Mouse (Mus musculus) heart, embryonic 12.5 days (tissue): ENCODE measurements at regions not wholly inside any gene's neighbourhood (a gene's known extent, or its start where the extent isn't known, plus 50 kb on each side); places are given as distances from the start of the nearest gene placed in this dataset.

Experiments
- ATAC-seq: fragments of 200-750 bp; cut with Nextera tagmentation; 2 replicates; pipeline ENCODE4 v1.8.0; 2017; ENCODE audit warnings: moderate TSS enrichment, moderate library complexity; ENCODE audit not compliant: insufficient number of reproducible peaks, low FRiP score
- H3K27ac ChIP-seq: fragments of 300-500 bp; sonication (generic); 2 replicates; pipeline ENCODE4 v1.5.1; 2016; ENCODE audit warnings: mild to moderate bottlenecking, moderate library complexity; ENCODE audit not compliant: poor library complexity, severe bottlenecking
- H3K27me3 ChIP-seq: fragments of 300-500 bp; sonication (generic); replicated peaks from 2 replicates; pipeline ENCODE4 v1.6.1; 2016; ENCODE audit warnings: mild to moderate bottlenecking, moderate library complexity
- H3K36me3 ChIP-seq: fragments of 300-500 bp; sonication (generic); 2 replicates; pipeline ENCODE4 v1.6.1; 2016; ENCODE audit warnings: mild to moderate bottlenecking, moderate library complexity
- H3K4me1 ChIP-seq: fragments of 300-500 bp; sonication (generic); replicated peaks from 2 replicates; pipeline ENCODE4 v1.6.1; 2016; ENCODE audit warnings: mild to moderate bottlenecking
- H3K4me2 ChIP-seq: fragments of 300-500 bp; sonication (generic); 2 replicates; pipeline ENCODE4 v1.6.1; 2016; ENCODE audit warnings: mild to moderate bottlenecking, moderate library complexity
- H3K4me3 ChIP-seq: fragments of 300-500 bp; sonication (generic); 2 replicates; pipeline ENCODE4 v1.5.1; 2016; ENCODE audit warnings: mild to moderate bottlenecking
- H3K9ac ChIP-seq: fragments of 300-500 bp; sonication (generic); 2 replicates; pipeline ENCODE4 v1.6.1; 2016; ENCODE audit warnings: mild to moderate bottlenecking, moderate library complexity
- H3K9me3 ChIP-seq: fragments of 300-500 bp; sonication (generic); replicated peaks from 2 replicates; pipeline ENCODE4 v1.6.1; 2016; ENCODE audit warnings: mild to moderate bottlenecking, moderate library complexity
- WGBS: fragments of 180-500 bp; shearing (Covaris S2); methylation state at CpG from one replicate; pipeline ENCODE4 v1.1.7; 2016; 5-methylcytosine and 5-hydroxymethylcytosine counted together

- Histone ChIP-seq H3K9me3 (no peaks in the 10 kb centered on the region), H3K36me3 (no peaks in the 10 kb centered on the region)
- WGBS, result 74% methylated on average over 13 of the region's 13 CpGs
Measured at GRCm38 (mm10) chr3:52600581-52600980, 332.4 kb downstream of the Foxo1 start.

GRCm38 (mm10) chr3:52600146-52600545 is 332.0 kb downstream of the Foxo1 start:
- WGBS, result 87% methylated on average over 4 of the region's 4 CpGs
- Histone ChIP-seq H3K4me2 (no peak overlapping the region), H3K27ac (no peak overlapping the region), H3K4me3 (no peak overlapping the region), H3K9me3 (no peaks in the 10 kb centered on the region), H3K36me3 (no peaks in the 10 kb centered on the region), H3K27me3 (no peaks in the 10 kb centered on the region), H3K9ac (no peak overlapping the region), H3K4me1 (peaks cover 5% of the 10 kb centered on the region; the same call in 1 of the 2 replicates)
- ATAC-seq, result no peak

More at GRCm38 (mm10) chr3:52600581-52600980, 332.4 kb downstream of the Foxo1 start:
- H3K4me1 ChIP-seq, result peaks cover 5% of the 10 kb centered on the region; the same call in 1 of the 2 replicates
- no peak overlapping the region for H3K9ac ChIP-seq
- no peak overlapping the region for H3K4me3 ChIP-seq
- no peak overlapping the region for H3K27ac ChIP-seq
- no peak overlapping the region for H3K4me2 ChIP-seq
- no peak for ATAC-seq
- H3K27me3 ChIP-seq, result no peaks in the 10 kb centered on the region

GRCm38 (mm10) chr3:52586418-52586817 is 318.3 kb downstream of the Foxo1 start:
- WGBS, result 80% methylated on average over 4 of the region's 4 CpGs
- no peaks in the 10 kb centered on the region for H3K9me3 ChIP-seq
- H3K9ac ChIP-seq, result no peak overlapping the region
- H3K27ac ChIP-seq, result no peak overlapping the region
- no peak for ATAC-seq
- no peaks in the 10 kb centered on the region for H3K36me3 ChIP-seq
- peaks cover 4% of the 10 kb centered on the region; the same call in 1 of the 2 replicates for H3K4me1 ChIP-seq
- no peak overlapping the region for H3K4me3 ChIP-seq
- no peaks in the 10 kb centered on the region for H3K27me3 ChIP-seq
- no peak overlapping the region for H3K4me2 ChIP-seq

GRCm38 (mm10) chr3:52579917-52580316 is 311.8 kb downstream of the Foxo1 start:
- ATAC-seq, result no peak
- H3K27me3 ChIP-seq, result no peaks in the 10 kb centered on the region; the same call in 1 of the 2 replicates
- 71% methylated on average over 3 of the region's 3 CpGs for WGBS
- no peaks in the 10 kb centered on the region for H3K9me3 ChIP-seq
- no peak overlapping the region for H3K4me3 ChIP-seq
- no peaks in the 10 kb centered on the region for H3K36me3 ChIP-seq
- no peak overlapping the region for H3K9ac ChIP-seq
- no peak overlapping the region for H3K4me2 ChIP-seq
- no peak overlapping the region for H3K27ac ChIP-seq
- peaks cover 4% of the 10 kb centered on the region; the same call in 1 of the 2 replicates for H3K4me1 ChIP-seq

- H3K4me1 ChIP-seq, result peaks cover 4% of the 10 kb centered on the region; the same call in 1 of the 2 replicates
- no peaks in the 10 kb centered on the region; the same call in 1 of the 2 replicates for H3K27me3 ChIP-seq
- no peak for ATAC-seq
- H3K4me2 ChIP-seq, result no peak overlapping the region
- H3K9me3 ChIP-seq, result no peaks in the 10 kb centered on the region
- WGBS, result 80% methylated on average over 3 of the region's 3 CpGs
- no peak overlapping the region for H3K4me3 ChIP-seq
- no peak overlapping the region for H3K27ac ChIP-seq
- H3K36me3 ChIP-seq, result no peaks in the 10 kb centered on the region
- no peak overlapping the region for H3K9ac ChIP-seq
Measured at GRCm38 (mm10) chr3:52579096-52579495, 311.0 kb downstream of the Foxo1 start.

- Histone ChIP-seq H3K4me3 (no peak overlapping the region), H3K27me3 (no peaks in the 10 kb centered on the region; the same call in 1 of the 2 replicates), H3K4me1 (no peaks in the 10 kb centered on the region), H3K9ac (no peak overlapping the region), H3K9me3 (no peaks in the 10 kb centered on the region), H3K27ac (no peak overlapping the region), H3K36me3 (no peaks in the 10 kb centered on the region), H3K4me2 (no peak overlapping the region)
- ATAC-seq, result no peak
- 68% methylated on average over 6 of the region's 6 CpGs for WGBS
Measured at GRCm38 (mm10) chr3:52576703-52577244, 308.6 kb downstream of the Foxo1 start.

- Histone ChIP-seq H3K36me3 (no peaks in the 10 kb centered on the region), H3K9ac (no peak overlapping the region), H3K9me3 (no peaks in the 10 kb centered on the region), H3K27me3 (0 out of 2 replicates have a peak, but pooled peaks cover 2% of the 10 kb centered on the region), H3K27ac (no peak overlapping the region), H3K4me1 (no peaks in the 10 kb centered on the region), H3K4me3 (no peak overlapping the region), H3K4me2 (no peak overlapping the region)
- ATAC-seq, result no peak
- WGBS, result 80% methylated on average over 8 of the region's 8 CpGs
Measured at GRCm38 (mm10) chr3:52575237-52575798, 307.2 kb downstream of the Foxo1 start.

- no peaks in the 10 kb centered on the region for H3K9me3 ChIP-seq
- H3K27me3 ChIP-seq, result 0 out of 2 replicates have a peak, but pooled peaks cover 3% of the 10 kb centered on the region
- H3K27ac ChIP-seq, result no peak overlapping the region
- 67% methylated on average over 6 of the region's 6 CpGs for WGBS
- H3K4me2 ChIP-seq, result no peak overlapping the region
- H3K9ac ChIP-seq, result no peak overlapping the region
- no peaks in the 10 kb centered on the region for H3K36me3 ChIP-seq
- H3K4me1 ChIP-seq, result no peaks in the 10 kb centered on the region
- ATAC-seq, result no peak
- H3K4me3 ChIP-seq, result no peak overlapping the region
Measured at GRCm38 (mm10) chr3:52574341-52574740, 306.2 kb downstream of the Foxo1 start.

GRCm38 (mm10) chr3:52573806-52574205 is 305.7 kb downstream of the Foxo1 start:
- Histone ChIP-seq H3K4me1 (no peaks in the 10 kb centered on the region), H3K4me3 (no peak overlapping the region), H3K27ac (no peak overlapping the region), H3K36me3 (no peaks in the 10 kb centered on the region), H3K4me2 (no peak overlapping the region), H3K27me3 (0 out of 2 replicates have a peak, but pooled peaks cover 3% of the 10 kb centered on the region), H3K9ac (no peak overlapping the region), H3K9me3 (no peaks in the 10 kb centered on the region)
- WGBS, result 81% methylated on average over 6 of the region's 6 CpGs
- ATAC-seq, result no peak

GRCm38 (mm10) chr3:52572514-52573485 is 304.7 kb downstream of the Foxo1 start:
- Histone ChIP-seq H3K36me3 (no peaks in the 10 kb centered on the region), H3K9ac (no peak overlapping the region), H3K4me3 (no peak overlapping the region), H3K4me2 (no peak overlapping the region), H3K27ac (no peak overlapping the region), H3K9me3 (no peaks in the 10 kb centered on the region), H3K27me3 (0 out of 2 replicates have a peak, but pooled peaks cover 3% of the 10 kb centered on the region), H3K4me1 (no peaks in the 10 kb centered on the region)
- no peak for ATAC-seq
- WGBS, result 83% methylated on average over 11 of the region's 11 CpGs
